Mouse (Mus musculus): ENCODE data around the gene Dand5. TPM values are rescaled to one million over a fixed set of nuclear protein-coding genes. Genes with fewer than 3 reads are reported as not detected.

Dand5 gene
- polyA plus RNA-seq, 1 experiment from 2014 or later, result 6.1 TPM

- WGBS, result 3% methylated on average over 11 of the region's 11 CpGs
- no peak overlapping the region for H3K4me3 ChIP-seq
- no peak overlapping the region for H3K9ac ChIP-seq (replicated peaks)
- H3K4me2 ChIP-seq (replicated peaks), result no peak overlapping the region
- H3K4me1 ChIP-seq, result peaks cover 39% of the 10 kb centered on the region
- H3K27ac ChIP-seq (replicated peaks), result no peak overlapping the region
- no peaks in the 10 kb centered on the region for H3K36me3 ChIP-seq
- H3K9me3 ChIP-seq, result no peaks in the 10 kb centered on the region
- H3K27me3 ChIP-seq, result peaks cover 100% of the 10 kb centered on the region
- no peak for ATAC-seq (ENCODE audit: low FRiP score, low read depth)
Observed at GRCm38 (mm10) chr8:84778638-84779380, 43.8 kb downstream of the Dand5 start.

DNA sequence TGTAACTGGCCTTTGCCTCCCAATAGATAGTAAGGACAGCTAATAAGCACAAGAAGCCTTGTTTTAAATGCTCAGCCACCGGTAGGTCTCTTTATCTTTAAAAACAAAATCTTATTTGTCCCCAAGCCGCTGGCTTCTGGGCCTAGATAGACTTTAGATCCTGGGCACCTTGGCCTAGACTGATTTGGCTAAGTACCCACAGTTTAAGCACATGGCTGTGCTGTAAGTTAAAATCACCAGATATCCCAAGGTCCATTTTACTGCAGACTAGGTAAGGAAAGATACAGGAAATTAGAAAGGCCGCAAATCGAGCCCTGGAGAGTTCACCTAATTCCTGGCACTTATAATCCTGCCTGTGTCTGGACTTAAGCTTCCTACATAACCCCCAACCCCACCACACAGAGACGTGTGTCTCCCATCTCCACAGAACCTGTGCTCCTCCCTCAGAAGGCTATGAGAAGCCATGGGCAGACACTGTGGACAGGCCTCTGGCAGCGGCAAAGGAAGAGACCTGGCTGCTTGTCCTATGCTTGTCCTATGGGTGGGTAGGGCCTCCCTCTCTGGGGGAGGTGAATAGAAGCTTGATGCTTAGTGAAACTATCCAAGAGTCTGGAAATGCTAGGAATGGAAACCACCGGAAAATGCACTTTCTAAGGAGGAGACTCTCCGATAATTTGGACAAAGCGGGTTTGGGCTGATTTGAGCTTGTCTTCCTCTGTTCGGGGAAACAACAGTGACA lies 44.6 kb downstream of the Dand5 start:
- Histone ChIP-seq H3K27ac (replicated peaks) (no peak overlapping the region), H3K27me3 (peaks cover 100% of the 10 kb centered on the region), H3K9me3 (no peaks in the 10 kb centered on the region), H3K4me1 (peaks cover 45% of the 10 kb centered on the region), H3K4me2 (replicated peaks) (no peak overlapping the region), H3K36me3 (no peaks in the 10 kb centered on the region), H3K4me3 (no peak overlapping the region), H3K9ac (replicated peaks) (no peak overlapping the region)
- ATAC-seq (ENCODE audit: low FRiP score, low read depth), result no peak
- 11% methylated on average over 10 of the region's 10 CpGs for WGBS

DNA sequence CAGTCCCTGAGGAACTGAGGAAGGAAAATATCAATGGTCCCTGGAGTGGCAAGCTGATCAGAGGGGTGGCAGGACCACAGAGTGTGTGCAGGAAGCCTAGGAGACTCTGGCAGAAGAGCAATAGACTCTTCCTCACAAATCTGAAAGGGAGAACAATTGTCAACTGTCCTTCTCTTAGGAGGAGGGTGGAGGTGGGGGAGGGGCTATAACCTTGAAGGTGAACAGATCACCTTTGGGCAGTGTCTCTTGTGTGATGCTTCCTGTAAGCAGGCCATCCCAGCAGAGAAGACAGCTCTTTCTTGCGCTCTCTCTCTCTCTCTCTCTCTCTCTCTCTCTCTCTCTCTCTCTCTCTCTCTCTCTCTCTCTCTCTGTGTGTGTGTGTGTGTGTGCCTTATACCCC lies 46.1 kb downstream of the Dand5 start:
- ATAC-seq (ENCODE audit: low FRiP score, low read depth), result no peak
- no peaks in the 10 kb centered on the region for H3K36me3 ChIP-seq
- peaks cover 58% of the 10 kb centered on the region for H3K4me1 ChIP-seq
- H3K9me3 ChIP-seq, result no peaks in the 10 kb centered on the region
- no peak overlapping the region for H3K27ac ChIP-seq (replicated peaks)
- no peak overlapping the region for H3K9ac ChIP-seq (replicated peaks)
- WGBS, result 0% methylated on average over 1 of the region's 1 CpGs
- H3K27me3 ChIP-seq, result peaks cover 100% of the 10 kb centered on the region
- H3K4me3 ChIP-seq, result no peak overlapping the region
- no peak overlapping the region for H3K4me2 ChIP-seq (replicated peaks)

- H3K36me3 ChIP-seq, result no peaks in the 10 kb centered on the region
- peaks cover 62% of the 10 kb centered on the region for H3K4me1 ChIP-seq
- H3K4me2 ChIP-seq (replicated peaks), result no peak overlapping the region
Observed at GRCm38 (mm10) chr8:84775621-84776113, 47.0 kb downstream of the Dand5 start.

GRCm38 (mm10) chr8:84775105-84775591 lies 47.5 kb downstream of the Dand5 start:
- no peak overlapping the region for H3K9ac ChIP-seq (replicated peaks)
- ATAC-seq (ENCODE audit: low FRiP score, low read depth), result no peak
- H3K36me3 ChIP-seq, result no peaks in the 10 kb centered on the region
- H3K4me3 ChIP-seq, result 0 out of 2 replicates have a peak overlapping the region, but pooled peaks have one; percentile 5
- peaks cover 65% of the 10 kb centered on the region for H3K4me1 ChIP-seq
- WGBS, result 2% methylated on average over 13 of the region's 13 CpGs
- H3K4me2 ChIP-seq (replicated peaks), result 0 out of 2 replicates have a peak overlapping the region, but pooled peaks have one; percentile 19
- H3K27ac ChIP-seq (replicated peaks), result 0 out of 2 replicates have a peak overlapping the region, but pooled peaks have one; percentile 22
- H3K27me3 ChIP-seq, result peaks cover 100% of the 10 kb centered on the region
- H3K9me3 ChIP-seq, result no peaks in the 10 kb centered on the region

More at GRCm38 (mm10) chr8:84775621-84776113, 47.0 kb downstream of the Dand5 start:
- Histone ChIP-seq H3K9ac (replicated peaks) (0 out of 2 replicates have a peak overlapping the region, but pooled peaks have one; percentile 24), H3K27ac (replicated peaks) (0 out of 2 replicates have a peak overlapping the region, but pooled peaks have one; percentile 22), H3K9me3 (no peaks in the 10 kb centered on the region), H3K27me3 (peaks cover 100% of the 10 kb centered on the region), H3K4me3 (0 out of 2 replicates have a peak overlapping the region, but pooled peaks have one; percentile 5)
- no peak for ATAC-seq (ENCODE audit: low FRiP score, low read depth)
- WGBS, result 4% methylated on average over 7 of the region's 7 CpGs

DNA sequence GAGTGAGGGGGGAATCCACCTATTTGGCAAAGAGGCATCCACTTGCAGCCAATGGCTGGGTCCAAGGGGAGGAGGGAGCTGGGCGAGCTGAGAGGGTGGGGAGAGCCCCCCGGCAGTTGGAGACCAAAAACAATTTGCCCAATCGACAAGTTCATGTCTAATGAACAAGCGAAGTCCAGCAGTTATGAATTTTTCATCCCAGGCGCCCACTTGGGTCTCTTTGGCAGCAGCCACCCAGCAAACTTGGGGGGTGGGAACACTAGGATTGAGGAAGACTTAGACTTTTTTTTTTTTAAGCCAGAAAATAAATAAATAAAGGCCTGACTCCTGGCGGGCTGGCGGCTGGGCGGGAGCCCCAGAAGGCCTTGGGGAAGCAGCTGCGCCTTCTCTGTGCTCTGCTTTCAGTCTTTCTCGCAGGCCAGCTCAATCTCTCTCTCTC lies 48.1 kb downstream of the Dand5 start:
- Histone ChIP-seq H3K4me3 (peak overlapping the region; percentile 19), H3K4me1 (peaks cover 59% of the 10 kb centered on the region), H3K9me3 (no peaks in the 10 kb centered on the region), H3K4me2 (replicated peaks) (peak overlapping the region; percentile 40), H3K9ac (replicated peaks) (no peak overlapping the region), H3K27ac (replicated peaks) (no peak overlapping the region), H3K27me3 (peaks cover 100% of the 10 kb centered on the region), H3K36me3 (no peaks in the 10 kb centered on the region)
- no peak for ATAC-seq (ENCODE audit: low FRiP score, low read depth)
- 4% methylated on average over 10 of the region's 10 CpGs for WGBS

GRCm38 (mm10) chr8:84773833-84774232 lies 48.8 kb downstream of the Dand5 start:
- peaks cover 100% of the 10 kb centered on the region for H3K27me3 ChIP-seq
- H3K9me3 ChIP-seq, result no peaks in the 10 kb centered on the region
- ATAC-seq (ENCODE audit: low FRiP score, low read depth), result peak; percentile 64
- H3K27ac ChIP-seq (replicated peaks), result no peak overlapping the region
- peak overlapping the region; percentile 22 for H3K4me3 ChIP-seq
- H3K4me1 ChIP-seq, result peaks cover 57% of the 10 kb centered on the region
- H3K4me2 ChIP-seq (replicated peaks), result peak overlapping the region; percentile 40
- H3K36me3 ChIP-seq, result no peaks in the 10 kb centered on the region
- no peak overlapping the region for H3K9ac ChIP-seq (replicated peaks)
- WGBS, result 0% methylated on average over 12 of the region's 19 CpGs

DNA sequence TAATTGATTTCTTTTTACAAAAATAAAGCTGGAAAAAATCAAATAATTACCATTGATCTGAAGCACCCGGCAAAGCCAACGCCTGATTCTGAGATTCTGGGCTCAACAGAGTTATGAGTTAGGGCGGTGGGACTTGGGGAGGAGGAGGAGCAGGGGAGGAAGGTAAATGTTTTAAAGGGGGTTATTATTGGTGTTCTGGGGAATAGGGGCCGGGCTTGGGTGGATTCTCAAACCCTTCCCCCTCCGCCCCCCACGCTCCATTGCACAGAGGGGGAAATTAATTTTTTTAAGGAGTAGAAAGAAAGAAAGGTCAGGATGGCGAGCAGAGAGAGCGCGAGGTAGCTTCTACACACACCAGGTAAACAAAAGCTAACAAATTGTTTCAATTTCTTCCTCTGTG lies 49.3 kb downstream of the Dand5 start:
- Histone ChIP-seq H3K9me3 (no peaks in the 10 kb centered on the region), H3K36me3 (no peaks in the 10 kb centered on the region), H3K4me3 (peak overlapping the region; percentile 22), H3K9ac (replicated peaks) (no peak overlapping the region), H3K27me3 (peaks cover 100% of the 10 kb centered on the region), H3K4me2 (replicated peaks) (peak overlapping the region; percentile 40), H3K4me1 (peaks cover 57% of the 10 kb centered on the region), H3K27ac (replicated peaks) (no peak overlapping the region)
- ATAC-seq (ENCODE audit: low FRiP score, low read depth), result no peak
- WGBS, result 1% methylated on average over 9 of the region's 9 CpGs

GRCm38 (mm10) chr8:84772628-84773027 lies 50.0 kb downstream of the Dand5 start:
- 0% methylated on average over 3 of the region's 3 CpGs for WGBS
- H3K9ac ChIP-seq (replicated peaks), result no peak overlapping the region
- H3K9me3 ChIP-seq, result no peaks in the 10 kb centered on the region
- H3K27me3 ChIP-seq, result peaks cover 100% of the 10 kb centered on the region
- no peak overlapping the region for H3K4me3 ChIP-seq
- H3K4me1 ChIP-seq, result peaks cover 57% of the 10 kb centered on the region
- H3K36me3 ChIP-seq, result no peaks in the 10 kb centered on the region
- no peak for ATAC-seq (ENCODE audit: low FRiP score, low read depth)
- H3K27ac ChIP-seq (replicated peaks), result no peak overlapping the region
- H3K4me2 ChIP-seq (replicated peaks), result no peak overlapping the region

DNA sequence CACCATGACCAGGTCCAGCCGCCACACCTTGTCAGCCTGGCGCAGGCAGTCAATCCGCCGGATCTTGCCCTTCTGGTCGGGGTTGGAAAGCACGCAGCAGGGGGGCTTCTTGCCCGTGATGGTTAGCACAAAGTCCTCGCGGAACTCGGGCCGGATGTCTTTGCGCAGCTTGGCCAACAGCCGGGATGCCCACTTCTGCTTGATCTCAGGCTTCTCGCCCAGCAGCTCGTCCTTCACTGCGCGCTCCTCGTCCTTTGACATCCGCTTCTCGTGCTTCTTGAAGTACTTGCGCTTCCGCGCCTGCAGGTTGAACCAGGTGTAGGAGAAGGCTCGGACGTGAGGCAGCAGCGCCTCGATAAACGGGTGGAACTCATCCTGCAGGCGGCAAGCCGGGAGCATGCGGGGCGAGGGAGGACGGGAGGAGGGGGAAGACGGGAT lies 50.7 kb downstream of the Dand5 start:
- no peaks in the 10 kb centered on the region for H3K36me3 ChIP-seq
- H3K4me2 ChIP-seq (replicated peaks), result peak overlapping the region; percentile 19; the same call in 1 of the 2 replicates
- peaks cover 57% of the 10 kb centered on the region for H3K4me1 ChIP-seq
- no peak overlapping the region for H3K27ac ChIP-seq (replicated peaks)
- 0 out of 2 replicates have a peak overlapping the region, but pooled peaks have one; percentile 12 for H3K4me3 ChIP-seq
- no peak overlapping the region for H3K9ac ChIP-seq (replicated peaks)
- ATAC-seq (ENCODE audit: low FRiP score, low read depth), result no peak
- 2% methylated on average over 34 of the region's 34 CpGs for WGBS
- H3K27me3 ChIP-seq, result peaks cover 100% of the 10 kb centered on the region
- H3K9me3 ChIP-seq, result no peaks in the 10 kb centered on the region

GRCm38 (mm10) chr8:84771000-84771687 lies 51.5 kb downstream of the Dand5 start:
- Histone ChIP-seq H3K9me3 (no peaks in the 10 kb centered on the region), H3K27ac (replicated peaks) (no peak overlapping the region), H3K36me3 (no peaks in the 10 kb centered on the region), H3K4me2 (replicated peaks) (no peak overlapping the region), H3K4me1 (peaks cover 65% of the 10 kb centered on the region), H3K4me3 (no peak overlapping the region), H3K9ac (replicated peaks) (no peak overlapping the region), H3K27me3 (peaks cover 100% of the 10 kb centered on the region)
- ATAC-seq (ENCODE audit: low FRiP score, low read depth), result no peak
- 16% methylated on average over 5 of the region's 5 CpGs for WGBS
